Comparison of ENCODE assay signal across 8 mouse cellular contexts in the genomic region with DNA sequence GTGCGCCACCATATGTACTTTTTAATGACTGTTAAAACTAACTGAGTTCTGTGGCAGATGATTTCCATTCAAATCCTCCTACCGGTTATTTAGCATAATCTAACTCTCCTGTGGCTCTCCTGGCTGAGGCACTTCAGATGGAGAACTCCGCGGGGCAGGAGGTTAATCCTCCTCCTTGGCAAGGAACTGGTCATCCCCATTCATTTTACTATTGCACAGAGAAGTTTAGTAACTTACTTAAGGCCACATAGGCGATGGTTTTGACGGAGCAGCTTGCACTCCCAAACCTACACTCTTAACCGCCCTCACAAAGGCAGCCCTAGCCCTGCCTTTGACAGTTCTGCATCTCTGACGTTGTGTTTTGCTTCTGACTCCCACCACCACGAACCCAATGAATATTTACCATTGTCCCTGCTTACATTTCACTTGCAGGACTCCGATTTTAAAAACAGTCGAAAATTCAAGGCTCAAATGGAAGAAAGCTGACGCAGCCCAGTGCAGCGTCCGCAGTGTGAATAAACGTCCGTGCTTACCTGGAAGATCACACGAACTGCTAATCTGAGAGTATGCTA. TPM values are rescaled to one million over a fixed set of nuclear protein-coding genes. Genes with fewer than 3 reads are reported as not detected.
DNase-seq lines count a peak whose midpoint lies in the region; ATAC-seq and TF ChIP-seq lines count a peak whose summit lies in the region.

No protein-coding gene starts in this region.

- WGBS in lung, embryonic 16.5 days: 11% methylated on average over 17 of the region's 17 CpGs
- WGBS in intestine, postnatal 0 days: 21% methylated on average over 17 of the region's 17 CpGs
- 13% methylated on average over 17 of the region's 17 CpGs for WGBS in neural tube, embryonic 15.5 days

- H3K36me3 ChIP-seq in lung, embryonic 16.5 days (ENCODE audit: control insufficient read depth, insufficient read depth, low read length): no peaks in the 10 kb centered on the region
- H3K36me3 ChIP-seq in intestine, postnatal 0 days (ENCODE audit: control insufficient read depth, insufficient read depth): no peaks in the 10 kb centered on the region
- no peaks in the 10 kb centered on the region for H3K36me3 ChIP-seq in neural tube, embryonic 15.5 days

- ATAC-seq in lung, embryonic 16.5 days (ENCODE audit: low read depth): no peak
- no peak for ATAC-seq in intestine, postnatal 0 days
- no peak for ATAC-seq in neural tube, embryonic 15.5 days (ENCODE audit: low FRiP score)

- H3K4me1 ChIP-seq in lung, embryonic 16.5 days (replicated peaks; ENCODE audit: control insufficient read depth, insufficient read depth, low read length): peaks cover 12% of the 10 kb centered on the region
- no peaks in the 10 kb centered on the region; the same call in 1 of the 2 replicates for H3K4me1 ChIP-seq in intestine, postnatal 0 days (replicated peaks; ENCODE audit: control insufficient read depth, insufficient read depth, low read length)
- H3K4me1 ChIP-seq in neural tube, embryonic 15.5 days: peaks cover 27% of the 10 kb centered on the region

- DNase-seq in cerebellum, adult 8-10 months: peak; percentile 32
- no peak for DNase-seq in cerebellum, postnatal 14 days
- DNase-seq in lung, adult 18-20 months: no peak
- no peak for DNase-seq in thymus, postnatal 0 days (ENCODE audit: low spot score)
- no peak for DNase-seq in cerebellum, adult 11-12 months

- H3K4me2 ChIP-seq in lung, embryonic 16.5 days (ENCODE audit: low read depth, low read length): peak overlapping the region; percentile 67
- peak overlapping the region; percentile 82 for H3K4me2 ChIP-seq in intestine, postnatal 0 days (replicated peaks; ENCODE audit: low read depth)
- peak overlapping the region; percentile 86 for H3K4me2 ChIP-seq in neural tube, embryonic 15.5 days

- H3K4me3 ChIP-seq in lung, embryonic 16.5 days (ENCODE audit: low read length): peak overlapping the region; percentile 50
- peak overlapping the region; percentile 43 for H3K4me3 ChIP-seq in intestine, postnatal 0 days (ENCODE audit: low read depth, low read length)
- peak overlapping the region; percentile 45 for H3K4me3 ChIP-seq in neural tube, embryonic 15.5 days (replicated peaks)

- TF ChIP-seq CTCF in intestine, postnatal 0 days (IDR thresholded peaks at IDR 0.05; ENCODE audit: low read depth): no peak

- peak overlapping the region; percentile 60 for H3K9ac ChIP-seq in lung, embryonic 16.5 days (ENCODE audit: low read length)
- H3K9ac ChIP-seq in intestine, postnatal 0 days (ENCODE audit: low read depth, low read length): peak overlapping the region; percentile 37; the same call in 1 of the 2 replicates
- peak overlapping the region; percentile 49 for H3K9ac ChIP-seq in neural tube, embryonic 15.5 days (replicated peaks)

- H3K9me3 ChIP-seq in lung, embryonic 16.5 days (ENCODE audit: control insufficient read depth, low read length): no peaks in the 10 kb centered on the region
- H3K9me3 ChIP-seq in intestine, postnatal 0 days (ENCODE audit: control insufficient read depth): no peaks in the 10 kb centered on the region
- no peaks in the 10 kb centered on the region for H3K9me3 ChIP-seq in neural tube, embryonic 15.5 days (replicated peaks)

- no peak overlapping the region for H3K27ac ChIP-seq in lung, embryonic 16.5 days (ENCODE audit: low read length)
- no peak overlapping the region; the same call in 1 of the 2 replicates for H3K27ac ChIP-seq in intestine, postnatal 0 days (ENCODE audit: low read depth, low read length)
- peak overlapping the region; percentile 54 for H3K27ac ChIP-seq in neural tube, embryonic 15.5 days (replicated peaks)

- peaks cover 5% of the 10 kb centered on the region for H3K27me3 ChIP-seq in lung, embryonic 16.5 days (ENCODE audit: control insufficient read depth, insufficient read depth, low read depth, low read length)
- no peaks in the 10 kb centered on the region for H3K27me3 ChIP-seq in intestine, postnatal 0 days (replicated peaks; ENCODE audit: control insufficient read depth, insufficient read depth, low read length)
- no peaks in the 10 kb centered on the region; the same call in 1 of the 2 replicates for H3K27me3 ChIP-seq in neural tube, embryonic 15.5 days (replicated peaks)

RNA-seq across cellular contexts. Expression of a gene that starts 3.8 kb away (rescaled TPM):
- polyA plus RNA-seq in lung, embryonic 16.5 days (2015; fragmentation: Nextera tagmentation; extraction: Ambion mirVana): 347 and 354 TPM in 2 replicates
- 588 and 627 TPM in 2 replicates for polyA plus RNA-seq in intestine, postnatal 0 days (2015; fragmentation: Nextera tagmentation; extraction: Ambion mirVana)
- 492 and 530 TPM in 2 replicates for polyA plus RNA-seq in neural tube, embryonic 15.5 days (2015; fragmentation: Nextera tagmentation; extraction: Ambion mirVana)
- polyA plus RNA-seq in thymus, postnatal 0 days (2015; fragmentation: Nextera tagmentation; extraction: Ambion mirVana): 434 and 468 TPM in 2 replicates

RNA-seq across cellular contexts. Expression of a gene that starts 29.5 kb away (rescaled TPM):
- 34.5 and 35.6 TPM in 2 replicates for polyA plus RNA-seq in lung, embryonic 16.5 days (2015; fragmentation: Nextera tagmentation; extraction: Ambion mirVana)
- polyA plus RNA-seq in intestine, postnatal 0 days (2015; fragmentation: Nextera tagmentation; extraction: Ambion mirVana): 10.9 and 11.7 TPM in 2 replicates
- 162 and 188 TPM in 2 replicates for polyA plus RNA-seq in neural tube, embryonic 15.5 days (2015; fragmentation: Nextera tagmentation; extraction: Ambion mirVana)
- 39.0 and 41.8 TPM in 2 replicates for polyA plus RNA-seq in thymus, postnatal 0 days (2015; fragmentation: Nextera tagmentation; extraction: Ambion mirVana)

RNA-seq across cellular contexts. Expression of a gene that starts 51.1 kb away (rescaled TPM):
- polyA plus RNA-seq in lung, embryonic 16.5 days (2015; fragmentation: Nextera tagmentation; extraction: Ambion mirVana): 1.8 and 2.1 TPM in 2 replicates
- polyA plus RNA-seq in intestine, postnatal 0 days (2015; fragmentation: Nextera tagmentation; extraction: Ambion mirVana): 1.1 and 1.2 TPM in 2 replicates
- polyA plus RNA-seq in neural tube, embryonic 15.5 days (2015; fragmentation: Nextera tagmentation; extraction: Ambion mirVana): 1.0 and 2.9 TPM in 2 replicates
- polyA plus RNA-seq in thymus, postnatal 0 days (2015; fragmentation: Nextera tagmentation; extraction: Ambion mirVana): 13.6 and 14.8 TPM in 2 replicates

RNA-seq across cellular contexts. Expression of a gene that starts 53.0 kb away (rescaled TPM):
- 500 and 511 TPM in 2 replicates for polyA plus RNA-seq in lung, embryonic 16.5 days (2015; fragmentation: Nextera tagmentation; extraction: Ambion mirVana)
- 117 and 138 TPM in 2 replicates for polyA plus RNA-seq in intestine, postnatal 0 days (2015; fragmentation: Nextera tagmentation; extraction: Ambion mirVana)
- polyA plus RNA-seq in neural tube, embryonic 15.5 days (2015; fragmentation: Nextera tagmentation; extraction: Ambion mirVana): 210 and 222 TPM in 2 replicates
- 24.4 and 32.8 TPM in 2 replicates for polyA plus RNA-seq in thymus, postnatal 0 days (2015; fragmentation: Nextera tagmentation; extraction: Ambion mirVana)
